Mouse (Mus musculus) layer of hippocampus, postnatal 25 days (tissue): ENCODE data around the gene Aifm1. TPM values are rescaled to one million over a fixed set of nuclear protein-coding genes. Genes with fewer than 3 reads are reported as not detected.
"Not testable (repeated sequence)": the region's sequence is repeated elsewhere in the genome, so short reads cannot be mapped to it uniquely, and the experiment has no call there.

Source experiments
- DNase-seq, 2 experiments: peaks; one replicate each; pipeline ENCODE4 v3.0.0; 2022; ENCODE audit warnings: mixed read lengths in 2 of 2, low spot score in 1 of 2; ENCODE audit errors: extremely low spot score in 1 of 2
- total RNA-seq, 2 experiments: library from RNA; stranded (reverse); gene quantifications; 2 replicates each; pipeline ENCODE4 v1.2.3; 2021

The Aifm1 gene
- total RNA-seq, 2 experiments from 2014 or later, result 27.6 to 28.7 TPM

- DNase-seq, result no peak
Measured at GRCm38 (mm10) chrX:48461006-48461405, 52.4 kb downstream of the Aifm1 start.

GRCm38 (mm10) chrX:48460496-48460895 is 52.9 kb downstream of the Aifm1 start:
- no peak for DNase-seq

GRCm38 (mm10) chrX:48456956-48457355 is 56.4 kb downstream of the Aifm1 start:
- DNase-seq, result no peak

- DNase-seq, result no peak
Measured at GRCm38 (mm10) chrX:48455018-48455417, 58.3 kb downstream of the Aifm1 start.

DNA sequence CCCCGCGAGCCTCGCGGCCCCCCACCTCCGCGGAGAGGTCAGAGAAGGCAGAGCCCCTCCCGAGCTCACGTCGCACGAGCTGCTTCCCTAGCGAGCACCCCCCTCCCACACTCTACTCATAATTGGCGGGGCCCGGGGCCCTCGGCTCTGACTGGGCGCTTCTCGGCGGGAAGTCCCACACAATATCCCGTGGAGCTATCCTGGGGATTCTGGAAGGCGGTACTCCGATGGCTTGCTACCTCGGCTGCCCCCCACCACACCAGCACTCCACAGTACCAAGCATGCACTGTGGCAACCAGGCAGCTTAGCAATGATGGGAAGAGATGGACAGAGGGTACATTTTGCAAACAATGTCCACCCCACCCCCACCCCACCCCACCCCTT is 58.9 kb downstream of the Aifm1 start:
- no peak for DNase-seq

GRCm38 (mm10) chrX:48453736-48454494 is 59.4 kb downstream of the Aifm1 start:
- DNase-seq, result no peak

DNA sequence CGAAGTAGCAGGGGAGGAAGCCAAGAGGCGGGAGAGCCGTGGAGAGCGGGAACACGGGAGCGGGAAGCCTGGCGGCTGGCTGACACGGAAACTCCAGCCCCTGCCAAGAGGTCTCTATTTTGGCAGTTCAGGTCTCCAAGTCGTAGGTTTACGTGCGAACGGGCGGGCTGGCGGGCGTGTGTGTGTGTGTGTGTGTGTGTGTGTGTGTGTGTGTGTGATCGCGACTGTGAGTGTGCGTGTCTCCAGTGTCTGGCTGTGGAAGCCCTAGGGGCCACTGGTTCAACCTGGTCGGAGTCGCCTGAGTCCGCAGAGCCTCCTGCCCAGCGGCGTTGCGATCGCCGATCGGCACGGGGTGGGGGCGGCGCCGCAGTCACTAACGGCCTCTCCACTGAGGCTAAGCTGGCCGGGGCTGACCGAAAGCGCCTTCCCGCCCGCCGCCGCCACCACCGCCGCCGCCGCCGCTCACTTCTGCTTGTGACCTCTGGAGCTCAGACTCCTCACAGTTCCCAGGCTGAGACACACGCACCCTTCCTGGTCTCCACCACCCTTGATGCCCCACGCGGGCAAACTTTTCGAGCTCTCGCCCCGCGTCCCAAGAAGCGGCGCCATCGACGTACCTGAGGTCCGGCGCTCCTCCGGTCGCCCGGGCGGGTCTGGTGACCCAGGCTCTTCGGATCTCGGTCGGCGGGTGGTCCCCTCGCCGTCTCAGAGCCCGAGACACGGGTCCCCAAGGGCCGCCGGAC is 60.3 kb downstream of the Aifm1 start:
- DNase-seq, result no peak

- DNase-seq, result no peak
Measured at GRCm38 (mm10) chrX:48452231-48452890, 61.0 kb downstream of the Aifm1 start.

GRCm38 (mm10) chrX:48449646-48450045 is 63.7 kb downstream of the Aifm1 start:
- DNase-seq, result no peak

GRCm38 (mm10) chrX:48444677-48445076 is 68.7 kb downstream of the Aifm1 start:
- DNase-seq, result no peak

- DNase-seq, result no peak
Measured at GRCm38 (mm10) chrX:48441954-48442353, 71.4 kb downstream of the Aifm1 start.

- DNase-seq, result no peak
Measured at GRCm38 (mm10) chrX:48441548-48441947, 71.8 kb downstream of the Aifm1 start.

DNA sequence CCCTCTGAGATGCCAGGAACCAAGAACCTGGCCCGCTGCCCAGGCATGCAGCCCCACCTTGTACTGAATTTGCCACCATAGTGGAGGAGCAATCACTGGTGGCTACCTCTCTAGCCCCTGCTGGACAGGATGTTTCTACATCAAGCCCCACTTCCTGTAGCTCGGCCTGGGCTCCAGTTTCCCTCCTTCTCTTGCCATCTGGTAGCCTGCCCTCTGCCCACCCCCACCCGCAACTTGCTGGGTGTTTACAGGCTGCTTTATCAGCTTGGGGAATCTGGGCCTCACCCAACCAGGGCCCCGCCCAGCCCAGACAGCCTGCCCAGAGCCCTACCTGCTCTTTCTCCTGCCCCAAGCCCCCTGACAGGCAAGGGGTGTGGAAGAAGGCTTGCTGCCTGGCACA is 74.3 kb downstream of the Aifm1 start:
- DNase-seq, result no peak

- not testable (repeated sequence) for DNase-seq
Measured at GRCm38 (mm10) chrX:48436082-48436481, 77.3 kb downstream of the Aifm1 start.

DNA sequence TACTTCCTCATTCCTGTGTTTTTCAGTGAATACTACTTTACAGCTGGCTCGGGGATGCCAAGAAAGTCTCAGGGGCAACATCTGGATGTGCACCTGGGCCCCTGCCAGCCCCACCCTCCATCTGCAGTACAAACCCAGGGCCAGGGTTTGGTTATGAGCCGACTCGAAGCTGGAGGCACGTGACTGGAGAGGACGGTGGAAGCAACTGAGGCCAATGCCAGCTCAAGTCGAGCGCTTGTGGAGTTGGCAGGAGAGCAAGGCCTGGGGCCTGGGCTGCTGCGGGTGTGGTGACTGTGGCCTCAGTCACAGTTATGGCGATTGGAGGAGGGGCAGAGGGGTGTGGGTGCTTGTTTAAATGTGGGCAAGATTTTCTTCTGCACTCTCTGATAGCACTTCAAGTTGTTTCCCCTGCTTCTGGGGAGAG is 77.9 kb downstream of the Aifm1 start:
- no peak for DNase-seq

- DNase-seq, result no peak
Measured at GRCm38 (mm10) chrX:48434251-48434650, 79.1 kb downstream of the Aifm1 start.

DNA sequence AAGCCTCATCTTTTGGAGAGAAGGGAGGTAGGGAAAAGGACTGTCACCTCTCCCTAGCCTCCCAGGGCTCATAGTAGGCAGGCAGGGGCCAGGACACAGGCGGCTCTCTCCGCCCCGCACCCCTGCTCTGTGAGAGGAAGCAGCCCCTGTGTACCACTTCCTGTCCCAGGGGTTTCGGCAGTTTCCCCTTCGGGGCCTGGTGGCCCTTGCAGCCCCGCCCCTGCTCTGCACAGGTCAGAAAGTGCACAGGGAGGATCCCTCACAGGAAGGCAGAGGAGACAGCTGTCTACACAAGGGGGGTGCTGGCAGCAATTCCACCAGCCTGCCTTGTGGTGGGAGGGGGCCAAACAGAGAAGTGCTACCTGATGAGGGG is 79.8 kb downstream of the Aifm1 start:
- DNase-seq, result no peak

- no peak for DNase-seq
Measured at GRCm38 (mm10) chrX:48432599-48433526, 80.5 kb downstream of the Aifm1 start.

DNA sequence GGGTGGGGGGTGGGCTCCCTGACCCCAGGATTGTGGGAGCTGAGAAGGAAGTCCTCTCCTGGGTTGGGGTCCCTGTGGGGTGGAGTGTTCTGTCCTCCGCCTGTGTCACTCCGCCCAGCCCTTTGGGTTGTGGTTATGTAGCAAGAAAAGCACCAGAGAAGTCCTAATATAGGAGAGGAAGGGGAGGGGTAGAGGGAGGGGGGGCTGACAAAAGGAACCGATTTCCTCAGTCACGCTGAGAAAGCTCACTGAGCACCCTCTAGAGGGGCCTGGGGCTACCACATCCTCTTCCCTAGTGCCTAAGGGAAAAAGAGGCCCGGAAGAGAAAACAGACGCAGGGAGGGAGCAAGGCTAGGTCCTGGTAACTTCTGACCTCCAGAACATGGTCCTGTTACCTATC is 83.8 kb downstream of the Aifm1 start:
- DNase-seq, result no peak

DNA sequence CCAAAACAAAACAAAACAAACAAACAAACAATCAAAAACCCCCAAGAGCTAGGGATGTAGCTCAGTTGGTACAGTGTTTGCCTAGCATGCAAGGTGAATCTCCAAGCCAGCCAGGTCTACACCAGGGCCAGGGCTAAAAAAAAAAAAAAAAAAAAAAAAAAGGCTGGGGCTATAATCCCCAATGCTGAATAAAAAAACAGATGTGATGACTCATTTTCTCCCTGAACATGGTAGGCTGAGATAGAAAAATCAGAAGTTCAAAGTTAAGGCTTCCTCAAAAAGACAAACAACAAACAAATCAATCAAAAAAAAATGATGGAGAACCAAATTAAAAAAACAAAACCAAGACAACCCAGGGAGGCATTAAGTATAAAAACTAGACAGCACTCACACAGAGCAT is 84.3 kb downstream of the Aifm1 start:
- no peak for DNase-seq
